ENCODE assay signal across 11 mouse cellular contexts in genomic region chr10:74929578-74929977, GRCm38 (mm10). TPM values are rescaled to one million over a fixed set of nuclear protein-coding genes. Genes with fewer than 3 reads are reported as not detected.
A peak's percentile ranks its signal among the peaks of the same experiment; 100 is the strongest.
DNase-seq lines count a peak whose midpoint lies in the region; ATAC-seq and TF ChIP-seq lines count a peak whose summit lies in the region.
"Had no signal": no experiment of that assay in that cellular context is flagged by ENCODE, and none has a peak within 500 bp of the region (broad histone marks: within the 10 kb centered on the region; RNA-seq: fewer than 3 reads in every experiment).

No protein-coding gene starts in this region.

- peaks cover 5% of the 10 kb centered on the region for H3K9me3 ChIP-seq in CH12.LX (replicated peaks; ENCODE audit: low read length)
- H3K9me3 ChIP-seq in liver, postnatal 0 days (ENCODE audit: low read length) = no peaks in the 10 kb centered on the region
- H3K9me3 ChIP-seq: limb, embryonic 15.5 days had no signal

- TF ChIP-seq CTCF in cerebellum, adult 2 months (IDR thresholded peaks at IDR 0.05; ENCODE audit: borderline replicate concordance, insufficient read depth, low read depth, low read length) = peak; percentile 22; the same call in 1 of the 2 replicates
- TF ChIP-seq CTCF in CH12.LX (conservative IDR thresholded peaks at IDR 0.05 in 1 of 2, IDR thresholded peaks at IDR 0.05 in 1 of 2; ENCODE audit: low read depth in 2 of 2, low read length in 2 of 2) = peak; percentile 34 to 78
- TF ChIP-seq CTCF in liver, postnatal 0 days (IDR thresholded peaks at IDR 0.05; ENCODE audit: low read depth) = peak; percentile 50

- no peak for TF ChIP-seq EP300 in CH12.LX (IDR thresholded peaks at IDR 0.05; ENCODE audit: low read length)
- TF ChIP-seq EP300 in liver, postnatal 0 days (IDR thresholded peaks at IDR 0.05; ENCODE audit: low read depth) = no peak

- H3K79me2 ChIP-seq in CH12.LX (replicated peaks; ENCODE audit: control insufficient read depth, extremely low read depth, insufficient read depth, poor library complexity, severe bottlenecking) = no peaks in the 10 kb centered on the region

- H3K4me1 ChIP-seq in cerebellum, adult 2 months (ENCODE audit: control insufficient read depth, insufficient read depth, low read length) = peaks cover 16% of the 10 kb centered on the region
- peaks cover 6 to 29% of the 10 kb centered on the region in 2 experiments for H3K4me1 ChIP-seq in CH12.LX (ENCODE audit: control insufficient read depth in 1 of 2, insufficient read depth in 2 of 2)
- H3K4me1 ChIP-seq in liver, postnatal 0 days (ENCODE audit: insufficient read depth) = no peaks in the 10 kb centered on the region

- in situ Hi-C loops in CH12.LX (cut with MboI; ENCODE audit: low pct_ligation_motif_present, low pct_unique_long_range_greater_than_20kb, low sequenced_read_pairs) = no loop called here

- no peak overlapping the region for H3K9ac ChIP-seq in CH12.LX (ENCODE audit: insufficient read depth, low read depth)
- H3K9ac ChIP-seq in liver, postnatal 0 days (replicated peaks) = no peak overlapping the region
- H3K9ac ChIP-seq: limb, embryonic 15.5 days had no signal

- no peaks in the 10 kb centered on the region for H3K27me3 ChIP-seq in cerebellum, adult 2 months (ENCODE audit: control insufficient read depth, insufficient read depth, low read length)
- peaks cover 2% of the 10 kb centered on the region for H3K27me3 ChIP-seq in CH12.LX (replicated peaks)
- no peaks in the 10 kb centered on the region for H3K27me3 ChIP-seq in liver, postnatal 0 days (ENCODE audit: insufficient read depth, low read length)
- H3K27me3 ChIP-seq: limb, embryonic 15.5 days had no signal

- no peaks in the 10 kb centered on the region for H3K36me3 ChIP-seq in CH12.LX (replicated peaks in 1 of 2; ENCODE audit: control insufficient read depth in 1 of 2, insufficient read depth in 1 of 2, low read length in 1 of 2)
- no peaks in the 10 kb centered on the region for H3K36me3 ChIP-seq in liver, postnatal 0 days (replicated peaks; ENCODE audit: insufficient read depth, low read length)
- H3K36me3 ChIP-seq: limb, embryonic 15.5 days had no signal

- H3K27ac ChIP-seq in cerebellum, adult 2 months (ENCODE audit: insufficient read depth, low read length) = no peak overlapping the region
- no peak overlapping the region for H3K27ac ChIP-seq in CH12.LX (ENCODE audit: insufficient read depth, low read depth)
- H3K27ac ChIP-seq in liver, postnatal 0 days (ENCODE audit: low read depth) = no peak overlapping the region
- H3K27ac ChIP-seq: limb, embryonic 15.5 days had no signal

- TF ChIP-seq POLR2A in cerebellum, adult 2 months (IDR thresholded peaks at IDR 0.05; ENCODE audit: borderline replicate concordance, insufficient read depth, low read length) = no peak
- no peak for TF ChIP-seq POLR2A in CH12.LX (IDR thresholded peaks at IDR 0.05; ENCODE audit: low read depth, low read length)

- TF ChIP-seq RAD21 in CH12.LX (IDR thresholded peaks at IDR 0.05; ENCODE audit: low read depth, low read length) = peak; percentile 38

- no peak for ATAC-seq in liver, postnatal 0 days
- ATAC-seq: inflammation-experienced regulatory T-cells, adult 6 months had no signal

- no peak overlapping the region for H3K4me2 ChIP-seq in CH12.LX (ENCODE audit: insufficient read depth, low read depth, poor library complexity, severe bottlenecking)
- H3K4me2 ChIP-seq in liver, postnatal 0 days (ENCODE audit: low read depth, low read length) = no peak overlapping the region
- H3K4me2 ChIP-seq: limb, embryonic 15.5 days had no signal

- 75% methylated on average over 6 of the region's 6 CpGs for WGBS in cerebellum, adult 2 months
- 55% methylated on average over 6 of the region's 6 CpGs for WGBS in liver, postnatal 0 days (ENCODE audit: insufficient replicate concordance)

- no peak overlapping the region for H3K4me3 ChIP-seq in cerebellum, adult 2 months (replicated peaks; ENCODE audit: insufficient read depth, low read depth, low read length)
- H3K4me3 ChIP-seq in CH12.LX (replicated peaks in 1 of 3; ENCODE audit: low read depth in 2 of 3, low read length in 2 of 3, poor library complexity in 1 of 3) = no peak overlapping the region
- H3K4me3 ChIP-seq in liver, postnatal 0 days (ENCODE audit: low read depth, low read length) = no peak overlapping the region
- H3K4me3 ChIP-seq: limb, embryonic 15.5 days had no signal

- DNase-seq in cerebellum, adult 2 months = no peak
- DNase-seq in cerebellum, postnatal 4 days (ENCODE audit: low spot score in 2 of 2) = no peak
- peak; percentile 51 to 54 for DNase-seq in kidney, postnatal 4 days
- DNase-seq in kidney, adult 18-20 months = no peak
- peak; percentile 43 for DNase-seq in CH12.LX (ENCODE audit: extremely low read depth)
- DNase-seq in liver, postnatal 0 days = no peak
- no peak for DNase-seq in frontal cortex, postnatal 25 days (ENCODE audit: low spot score in 2 of 2)
- DNase-seq in embryo, embryonic 9.5 days (ENCODE audit: extremely low spot score) = no peak
- DNase-seq: right cerebral cortex, postnatal 4 days had no signal

- dilution Hi-C loops in CH12.LX (cut with MboI; ENCODE audit: extremely low pct_ligation_motif_present, extremely low pct_unique_long_range_greater_than_20kb, low sequenced_read_pairs) = no loop called here

TF ChIP-seq in CH12.LX, 34 proteins besides CTCF, POLR2A, EP300 and RAD21:
- TF ChIP-seq HCFC1 (IDR thresholded peaks at IDR 0.05; ENCODE audit: low read depth, low read length) = no peak
- no peak for TF ChIP-seq ZNF384 (IDR thresholded peaks at IDR 0.05; ENCODE audit: low read depth, low read length)
- TF ChIP-seq MAZ (IDR thresholded peaks at IDR 0.05; ENCODE audit: low read depth, low read length) = no peak
- TF ChIP-seq ELF1 (IDR thresholded peaks at IDR 0.05; ENCODE audit: low read depth, low read length) = no peak
- TF ChIP-seq MYC (IDR thresholded peaks at IDR 0.05; ENCODE audit: low read depth, low read length) = peak; percentile 83
- 0 out of 2 replicates have a peak, but pooled peaks have one; percentile 30 for TF ChIP-seq MXI1 (IDR thresholded peaks at IDR 0.05; ENCODE audit: low read depth, low read length)
- no peak for TF ChIP-seq KAT2A (IDR thresholded peaks at IDR 0.05; ENCODE audit: insufficient replicate concordance, low read length)
- TF ChIP-seq NELFE (IDR thresholded peaks at IDR 0.05; ENCODE audit: low read depth, low read length) = no peak
- TF ChIP-seq MAFK (IDR thresholded peaks at IDR 0.05; ENCODE audit: insufficient replicate concordance, low read length) = no peak
- TF ChIP-seq TCF12 (IDR thresholded peaks at IDR 0.05; ENCODE audit: low read depth, low read length) = peak; percentile 43; the same call in 1 of the 2 replicates
- no peak for TF ChIP-seq CHD2 (IDR thresholded peaks at IDR 0.05; ENCODE audit: low read length)
- TF ChIP-seq USF1 (IDR thresholded peaks at IDR 0.05; ENCODE audit: low read depth, low read length) = no peak
- no peak for TF ChIP-seq JUND (conservative IDR thresholded peaks at IDR 0.05; ENCODE audit: low read depth, low read length)
- TF ChIP-seq CHD1 (IDR thresholded peaks at IDR 0.05; ENCODE audit: low read depth, low read length) = no peak
- peak; percentile 35 for TF ChIP-seq SMC3 (IDR thresholded peaks at IDR 0.05; ENCODE audit: low read depth, low read length)
- TF ChIP-seq MEF2A (IDR thresholded peaks at IDR 0.05; ENCODE audit: borderline replicate concordance, low read depth, low read length) = no peak
- no peak for TF ChIP-seq ZC3H11A (IDR thresholded peaks at IDR 0.05; ENCODE audit: low read depth, low read length)
- TF ChIP-seq MAX (IDR thresholded peaks at IDR 0.05; ENCODE audit: low read length) = peak; percentile 70
- TF ChIP-seq RCOR1 (conservative IDR thresholded peaks at IDR 0.05; ENCODE audit: low read depth, low read length) = no peak
- no peak for TF ChIP-seq GABPA (IDR thresholded peaks at IDR 0.05; ENCODE audit: insufficient replicate concordance, low read depth, low read length)
- TF ChIP-seq UBTF (IDR thresholded peaks at IDR 0.05; ENCODE audit: low read depth, low read length) = no peak
TF ChIP-seq in CH12.LX: peak in this region for 5.

RNA-seq across cellular contexts. Expression of gene Gnaz, which starts 37.4 kb away (rescaled TPM):
- 41.0 and 44.1 TPM in 2 replicates for polyA plus RNA-seq in cerebellum, adult 2 months (2012; rRNA removed)
- total RNA-seq in CH12.LX (2012; rRNA removed) (36.9 and 49.9 TPM in 2 replicates), CH12.LX (2014; rRNA removed) (4.3 and 5.5 TPM in 2 replicates)
- 2.7 TPM in 2 replicates for polyA plus RNA-seq in CH12.LX (2012; ENCODE audit: insufficient read length, low read depth)
- 3.4 and 3.7 TPM in 2 replicates for polyA plus RNA-seq in liver, postnatal 0 days (2015; fragmentation: Nextera tagmentation; extraction: Ambion mirVana)
- polyA plus RNA-seq: inflammation-experienced regulatory T-cells, adult 6 months had no signal

Comparison
In these comparisons a context has a peak if more than half of its experiments do, and no peak if none do; other contexts are left out.
1. DNase-seq: peak in kidney, postnatal 4 days (2 of 2) and CH12.LX (single experiment); none in cerebellum, adult 2 months (0 of 2), cerebellum, postnatal 4 days (0 of 2), kidney, adult 18-20 months (single experiment), liver, postnatal 0 days (single experiment), frontal cortex, postnatal 25 days (0 of 2) and embryo, embryonic 9.5 days (single experiment).
2. Peak in every context shown above with its lines, with median percentiles within 50 percentile points of each other: CTCF ChIP-seq.